Mouse (Mus musculus): ENCODE measurements around the gene Dcaf1. TPM values are rescaled to one million over a fixed set of nuclear protein-coding genes. Genes with fewer than 3 reads are reported as not detected.

Gene Dcaf1
- total and polyA plus RNA-seq, 3 experiments: 56.3 to 131 (median 58.7) TPM

- TF ChIP-seq RAD21 (IDR thresholded peaks at IDR 0.05; ENCODE audit: low read depth, low read length): no peak
- no peak for TF ChIP-seq ETS1 (IDR thresholded peaks at IDR 0.05; ENCODE audit: low read depth, low read length)
- TF ChIP-seq ZMIZ1 (IDR thresholded peaks at IDR 0.05; ENCODE audit: low read depth, low read length): no peak
- H3K4me1 ChIP-seq (ENCODE audit: control insufficient read depth in 1 of 2, insufficient read depth in 2 of 2, low read length in 2 of 2): no peaks in the 10 kb centered on the region
- H3K36me3 ChIP-seq (ENCODE audit: control insufficient read depth in 1 of 2, insufficient read depth in 2 of 2, low read length in 2 of 2): peaks cover 5 to 27% of the 10 kb centered on the region in 2 experiments
- no peak for DNase-seq (ENCODE audit: low read depth, low spot score)
- H3K9ac ChIP-seq (ENCODE audit: control insufficient read depth, low read depth, low read length, poor library complexity, severe bottlenecking): no peak overlapping the region
- no peaks in the 10 kb centered on the region for H3K79me2 ChIP-seq (ENCODE audit: control insufficient read depth, insufficient read depth, low read length, poor library complexity)
- H3K9me3 ChIP-seq (replicated peaks; ENCODE audit: insufficient read depth, low read length): no peaks in the 10 kb centered on the region
- no peaks in the 10 kb centered on the region for H3K27me3 ChIP-seq (ENCODE audit: control insufficient read depth in 1 of 2, insufficient read depth in 2 of 2, low read length in 2 of 2)
- H3K27ac ChIP-seq (ENCODE audit: control insufficient read depth, low read depth, low read length): no peak overlapping the region
- H3K4me3 ChIP-seq (ENCODE audit: control insufficient read depth in 1 of 2, insufficient read depth in 1 of 2, low read depth in 2 of 2, low read length in 2 of 2): no peak overlapping the region
Observed at GRCm38 (mm10) chr9:106874216-106874615, 52.5 kb downstream of the Dcaf1 start.

- no peaks in the 10 kb centered on the region for H3K79me2 ChIP-seq (ENCODE audit: control insufficient read depth, insufficient read depth, low read length, poor library complexity)
- TF ChIP-seq RAD21 (IDR thresholded peaks at IDR 0.05; ENCODE audit: low read depth, low read length) (no peak), CHD1 (IDR thresholded peaks at IDR 0.05; ENCODE audit: low read depth, low read length) (no peak), USF2 (IDR thresholded peaks at IDR 0.05; ENCODE audit: borderline replicate concordance in 1 of 2, insufficient read depth in 1 of 2, low read depth in 1 of 2, low read length in 2 of 2) (no peak), MYB (IDR thresholded peaks at IDR 0.05; ENCODE audit: low read depth, low read length) (no peak), EP300 (IDR thresholded peaks at IDR 0.05; ENCODE audit: low read depth in 1 of 2, low read length in 2 of 2) (no peak), POLR2AphosphoS2 (IDR thresholded peaks at IDR 0.05; ENCODE audit: low read length) (no peak), E2F4 (IDR thresholded peaks at IDR 0.05; ENCODE audit: borderline replicate concordance, low read depth, low read length) (no peak), NRF1 (IDR thresholded peaks at IDR 0.05; ENCODE audit: insufficient read depth, low read depth, low read length, poor library complexity, severe bottlenecking) (no peak), USF1 (IDR thresholded peaks at IDR 0.05; ENCODE audit: low read depth, low read length) (no peak)
- H3K27ac ChIP-seq (ENCODE audit: control insufficient read depth, low read depth, low read length): no peak overlapping the region
- DNase-seq (ENCODE audit: low read depth, low spot score): no peak
- H3K9ac ChIP-seq (ENCODE audit: control insufficient read depth, low read depth, low read length, poor library complexity, severe bottlenecking): no peak overlapping the region
- H3K4me1 ChIP-seq (ENCODE audit: control insufficient read depth in 1 of 2, insufficient read depth in 2 of 2, low read length in 2 of 2): no peaks in the 10 kb centered on the region
- no peaks in the 10 kb centered on the region for H3K9me3 ChIP-seq (replicated peaks; ENCODE audit: insufficient read depth, low read length)
- H3K4me3 ChIP-seq (ENCODE audit: control insufficient read depth in 1 of 2, insufficient read depth in 1 of 2, low read depth in 2 of 2, low read length in 2 of 2): no peak overlapping the region
- peaks cover 5 to 31% of the 10 kb centered on the region in 2 experiments for H3K36me3 ChIP-seq (ENCODE audit: control insufficient read depth in 1 of 2, insufficient read depth in 2 of 2, low read length in 2 of 2)
- H3K27me3 ChIP-seq (ENCODE audit: control insufficient read depth in 1 of 2, insufficient read depth in 2 of 2, low read length in 2 of 2): no peaks in the 10 kb centered on the region
Observed at GRCm38 (mm10) chr9:106876666-106877065, 55.0 kb downstream of the Dcaf1 start.

- no peak overlapping the region for H3K27ac ChIP-seq (ENCODE audit: control insufficient read depth, low read depth, low read length)
- H3K79me2 ChIP-seq (ENCODE audit: control insufficient read depth, insufficient read depth, low read length, poor library complexity): peaks cover 12% of the 10 kb centered on the region
- H3K9me3 ChIP-seq (replicated peaks; ENCODE audit: insufficient read depth, low read length): no peaks in the 10 kb centered on the region
- H3K4me1 ChIP-seq (ENCODE audit: control insufficient read depth in 1 of 2, insufficient read depth in 2 of 2, low read length in 2 of 2): peaks cover 2 to 20% of the 10 kb centered on the region in 2 experiments; a peak in 3 of 4 replicates
- no peaks in the 10 kb centered on the region for H3K27me3 ChIP-seq (ENCODE audit: control insufficient read depth in 1 of 2, insufficient read depth in 2 of 2, low read length in 2 of 2)
- no peak for TF ChIP-seq POLR2AphosphoS5 (IDR thresholded peaks at IDR 0.05; ENCODE audit: borderline replicate concordance, low read depth, low read length)
- H3K36me3 ChIP-seq (ENCODE audit: control insufficient read depth in 1 of 2, insufficient read depth in 2 of 2, low read length in 2 of 2): peaks cover 21 to 26% of the 10 kb centered on the region in 2 experiments
- no peak for DNase-seq (ENCODE audit: low read depth, low spot score)
- H3K4me3 ChIP-seq (ENCODE audit: control insufficient read depth in 1 of 2, insufficient read depth in 1 of 2, low read depth in 2 of 2, low read length in 2 of 2): no peak overlapping the region
- H3K9ac ChIP-seq (ENCODE audit: control insufficient read depth, low read depth, low read length, poor library complexity, severe bottlenecking): no peak overlapping the region
Observed at GRCm38 (mm10) chr9:106879471-106879870, 57.8 kb downstream of the Dcaf1 start.

All from MEL (cell line).